9 mouse cellular contexts compared by ENCODE assay signal in genomic region chr2:33821677-33822607, GRCm38 (mm10).
DNase-seq lines count a peak whose midpoint lies in the region; ATAC-seq lines count a peak whose summit lies in the region.
"Had no signal": no experiment of that assay in that cellular context is flagged by ENCODE, and none has a peak within 500 bp of the region (broad histone marks: within the 10 kb centered on the region; RNA-seq: fewer than 3 reads in every experiment).

No protein-coding gene starts in this region.

- ATAC-seq in erythroblast, adult 5-6 weeks (replicated peaks; ENCODE audit: low FRiP score, poor library complexity, severe bottlenecking) = peak; percentile 88
- peak; percentile 72 for ATAC-seq in heart, embryonic 16.5 days (replicated peaks; ENCODE audit: extremely low read depth, insufficient read depth, low FRiP score)
- peak; percentile 73 for ATAC-seq in liver, embryonic 12.5 days
- peak; percentile 75; the same call in 1 of the 2 replicates for ATAC-seq in stomach, embryonic 14.5 days (ENCODE audit: insufficient number of reproducible peaks, insufficient read depth, low FRiP score, low read depth)

- H3K4me1 ChIP-seq in heart, embryonic 16.5 days (ENCODE audit: control insufficient read depth, insufficient read depth, low read length) = no peaks in the 10 kb centered on the region
- peaks cover 23% of the 10 kb centered on the region for H3K4me1 ChIP-seq in liver, embryonic 12.5 days
- no peaks in the 10 kb centered on the region for H3K4me1 ChIP-seq in stomach, embryonic 14.5 days (ENCODE audit: control insufficient read depth, insufficient read depth, low read length)

- no peak overlapping the region for H3K9ac ChIP-seq in heart, embryonic 16.5 days (ENCODE audit: low read length)
- no peak overlapping the region for H3K9ac ChIP-seq in liver, embryonic 12.5 days
- no peak overlapping the region for H3K9ac ChIP-seq in stomach, embryonic 14.5 days (replicated peaks; ENCODE audit: low read depth, low read length)

- DNase-seq in CD4-positive, CD25-positive, alpha-beta regulatory T cell, adult 2 months (ENCODE audit: low read depth, low spot score) = peak; percentile 88
- peak; percentile 91 for DNase-seq in brain, adult 2 months (ENCODE audit: low read depth, low spot score)
- DNase-seq in kidney, postnatal 14 days = peak; percentile 87
- peak; percentile 84 for DNase-seq in neural tube, embryonic 10.5 days (ENCODE audit: extremely low spot score, low spot score)

- H3K4me2 ChIP-seq in heart, embryonic 16.5 days (ENCODE audit: low read depth, low read length) = no peak overlapping the region
- no peak overlapping the region for H3K4me2 ChIP-seq in liver, embryonic 12.5 days
- H3K4me2 ChIP-seq in stomach, embryonic 14.5 days (replicated peaks; ENCODE audit: low read depth, low read length) = no peak overlapping the region

- H3K36me3 ChIP-seq in heart, embryonic 16.5 days (ENCODE audit: control insufficient read depth, insufficient read depth) = peaks cover 23% of the 10 kb centered on the region
- H3K36me3 ChIP-seq in liver, embryonic 12.5 days = peaks cover 74% of the 10 kb centered on the region
- H3K36me3 ChIP-seq in stomach, embryonic 14.5 days (ENCODE audit: control insufficient read depth, insufficient read depth, low read length) = peaks cover 24% of the 10 kb centered on the region

- 30% methylated on average over 13 of the region's 13 CpGs for WGBS in heart, embryonic 16.5 days
- WGBS in liver, embryonic 12.5 days (ENCODE audit: insufficient replicate concordance) = 41% methylated on average over 13 of the region's 13 CpGs
- 30% methylated on average over 13 of the region's 13 CpGs for WGBS in stomach, embryonic 14.5 days

- no peaks in the 10 kb centered on the region for H3K9me3 ChIP-seq in heart, embryonic 16.5 days (replicated peaks; ENCODE audit: control insufficient read depth, low read length)
- no peaks in the 10 kb centered on the region for H3K9me3 ChIP-seq in liver, embryonic 12.5 days (replicated peaks)
- H3K9me3 ChIP-seq in stomach, embryonic 14.5 days (ENCODE audit: control insufficient read depth, low read depth, low read length) = no peaks in the 10 kb centered on the region

- no peak overlapping the region for H3K4me3 ChIP-seq in heart, embryonic 16.5 days (ENCODE audit: low read length)
- no peak overlapping the region for H3K4me3 ChIP-seq in liver, embryonic 12.5 days
- no peak overlapping the region for H3K4me3 ChIP-seq in stomach, embryonic 14.5 days (ENCODE audit: low read depth, low read length)
- H3K4me3 ChIP-seq: erythroblast, embryonic 14.5 days had no signal

- no peaks in the 10 kb centered on the region for H3K27me3 ChIP-seq in heart, embryonic 16.5 days (ENCODE audit: control insufficient read depth, insufficient read depth, low read length)
- H3K27me3 ChIP-seq in liver, embryonic 12.5 days (replicated peaks) = no peaks in the 10 kb centered on the region
- H3K27me3 ChIP-seq in stomach, embryonic 14.5 days (ENCODE audit: control insufficient read depth, insufficient read depth, low read length) = no peaks in the 10 kb centered on the region

- no peak overlapping the region for H3K27ac ChIP-seq in heart, embryonic 16.5 days (ENCODE audit: low read length)
- H3K27ac ChIP-seq in liver, embryonic 12.5 days = peak overlapping the region; percentile 27; the same call in 1 of the 2 replicates
- no peak overlapping the region for H3K27ac ChIP-seq in stomach, embryonic 14.5 days (ENCODE audit: low read length)
